9 mouse cellular contexts compared by ENCODE assay signal in the genomic region with DNA sequence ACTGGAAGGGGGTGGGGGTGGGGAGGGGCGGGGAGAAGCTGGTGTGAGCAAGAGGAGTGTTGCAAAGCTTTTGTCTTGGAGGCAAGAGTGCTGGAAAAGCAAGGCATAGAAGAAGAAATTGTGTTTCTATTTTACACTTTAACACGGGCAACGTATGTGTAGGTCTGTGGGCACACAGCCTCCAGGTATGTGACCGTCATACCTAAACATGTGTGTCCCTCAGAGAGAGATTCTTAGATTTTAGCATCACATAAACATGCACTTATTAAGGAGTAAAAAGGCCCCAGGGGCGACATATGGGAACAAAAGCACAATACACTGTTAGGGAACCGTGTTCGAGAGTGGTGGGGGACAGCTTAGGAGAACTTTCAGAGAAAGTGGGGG.
A peak's percentile ranks its signal among the peaks of the same experiment; 100 is the strongest.
DNase-seq lines count a peak whose midpoint lies in the region; ATAC-seq lines count a peak whose summit lies in the region.
"Had no signal": no experiment of that assay in that cellular context is flagged by ENCODE, and none has a peak within 500 bp of the region (broad histone marks: within the 10 kb centered on the region; RNA-seq: fewer than 3 reads in every experiment).

No protein-coding gene starts in this region.

- WGBS in forebrain, embryonic 11.5 days = 50% methylated on average over 7 of the region's 7 CpGs
- WGBS in forebrain, embryonic 15.5 days = 40% methylated on average over 7 of the region's 7 CpGs
- 60% methylated on average over 7 of the region's 7 CpGs for WGBS in kidney, embryonic 14.5 days
- WGBS in hindbrain, embryonic 14.5 days = 55% methylated on average over 7 of the region's 7 CpGs
- WGBS in midbrain, embryonic 16.5 days = 41% methylated on average over 7 of the region's 7 CpGs

- H3K4me2 ChIP-seq in forebrain, embryonic 11.5 days (ENCODE audit: low read depth, low read length, severe bottlenecking) = no peak overlapping the region
- no peak overlapping the region for H3K4me2 ChIP-seq in forebrain, embryonic 15.5 days (replicated peaks)
- H3K4me2 ChIP-seq in kidney, embryonic 14.5 days (replicated peaks; ENCODE audit: low read depth, low read length) = no peak overlapping the region
- no peak overlapping the region for H3K4me2 ChIP-seq in hindbrain, embryonic 14.5 days (replicated peaks)
- no peak overlapping the region for H3K4me2 ChIP-seq in midbrain, embryonic 16.5 days (ENCODE audit: low read length)
- H3K4me2 ChIP-seq: liver, embryonic 15.5 days had no signal

- peak overlapping the region; percentile 72 for H3K27ac ChIP-seq in forebrain, embryonic 11.5 days (ENCODE audit: low read depth, low read length)
- H3K27ac ChIP-seq in forebrain, embryonic 15.5 days (replicated peaks) = no peak overlapping the region
- H3K27ac ChIP-seq in kidney, embryonic 14.5 days (ENCODE audit: low read depth, low read length) = peak overlapping the region; percentile 88
- H3K27ac ChIP-seq in hindbrain, embryonic 14.5 days = peak overlapping the region; percentile 40; the same call in 1 of the 2 replicates
- H3K27ac ChIP-seq in midbrain, embryonic 16.5 days (ENCODE audit: low read length) = peak overlapping the region; percentile 51; the same call in 1 of the 2 replicates
- H3K27ac ChIP-seq: liver, embryonic 15.5 days had no signal

- H3K9me3 ChIP-seq in forebrain, embryonic 11.5 days (ENCODE audit: control insufficient read depth, low read length) = no peaks in the 10 kb centered on the region
- H3K9me3 ChIP-seq in forebrain, embryonic 15.5 days = no peaks in the 10 kb centered on the region
- no peaks in the 10 kb centered on the region for H3K9me3 ChIP-seq in kidney, embryonic 14.5 days (ENCODE audit: control insufficient read depth, low read length)
- no peaks in the 10 kb centered on the region for H3K9me3 ChIP-seq in hindbrain, embryonic 14.5 days (ENCODE audit: control insufficient read depth, low read length)
- no peaks in the 10 kb centered on the region for H3K9me3 ChIP-seq in midbrain, embryonic 16.5 days (replicated peaks; ENCODE audit: control insufficient read depth, low read length, poor library complexity, severe bottlenecking)
- H3K9me3 ChIP-seq: liver, embryonic 15.5 days had no signal

- H3K27me3 ChIP-seq in forebrain, embryonic 11.5 days (ENCODE audit: control insufficient read depth, insufficient read depth, low read length) = no peaks in the 10 kb centered on the region
- H3K27me3 ChIP-seq in forebrain, embryonic 15.5 days = no peaks in the 10 kb centered on the region
- H3K27me3 ChIP-seq in kidney, embryonic 14.5 days (ENCODE audit: control insufficient read depth, insufficient read depth, low read length) = no peaks in the 10 kb centered on the region
- H3K27me3 ChIP-seq in hindbrain, embryonic 14.5 days (ENCODE audit: control insufficient read depth, insufficient read depth, low read length) = no peaks in the 10 kb centered on the region
- H3K27me3 ChIP-seq in midbrain, embryonic 16.5 days (ENCODE audit: control insufficient read depth, insufficient read depth, low read depth, low read length) = no peaks in the 10 kb centered on the region

- no peaks in the 10 kb centered on the region for H3K36me3 ChIP-seq in forebrain, embryonic 11.5 days (ENCODE audit: control insufficient read depth, insufficient read depth, low read length)
- no peaks in the 10 kb centered on the region for H3K36me3 ChIP-seq in forebrain, embryonic 15.5 days
- H3K36me3 ChIP-seq in kidney, embryonic 14.5 days (ENCODE audit: control insufficient read depth, insufficient read depth, low read length) = no peaks in the 10 kb centered on the region
- H3K36me3 ChIP-seq in hindbrain, embryonic 14.5 days (replicated peaks; ENCODE audit: control insufficient read depth, insufficient read depth) = no peaks in the 10 kb centered on the region
- H3K36me3 ChIP-seq in midbrain, embryonic 16.5 days (ENCODE audit: control insufficient read depth, insufficient read depth, low read length) = no peaks in the 10 kb centered on the region
- H3K36me3 ChIP-seq: liver, embryonic 15.5 days had no signal

- no peak overlapping the region; the same call in 1 of the 2 replicates for H3K9ac ChIP-seq in forebrain, embryonic 11.5 days (ENCODE audit: low read length)
- no peak overlapping the region for H3K9ac ChIP-seq in forebrain, embryonic 15.5 days (replicated peaks)
- H3K9ac ChIP-seq in kidney, embryonic 14.5 days (ENCODE audit: low read depth, low read length) = no peak overlapping the region
- H3K9ac ChIP-seq in hindbrain, embryonic 14.5 days = no peak overlapping the region
- no peak overlapping the region for H3K9ac ChIP-seq in midbrain, embryonic 16.5 days (ENCODE audit: low read depth, low read length)
- H3K9ac ChIP-seq: liver, embryonic 15.5 days had no signal

- DNase-seq in forebrain, embryonic 11.5 days (ENCODE audit: low spot score) = no peak
- no peak for DNase-seq in kidney, postnatal 4 days
- DNase-seq in hindbrain, embryonic 14.5 days (ENCODE audit: low spot score) = no peak
- no peak for DNase-seq in adrenal gland, adult 8-10 months
- DNase-seq in cerebellum, postnatal 25 days = no peak

- no peak overlapping the region for H3K4me3 ChIP-seq in forebrain, embryonic 11.5 days (ENCODE audit: low read depth, low read length)
- H3K4me3 ChIP-seq in forebrain, embryonic 15.5 days = no peak overlapping the region
- H3K4me3 ChIP-seq in kidney, embryonic 14.5 days (ENCODE audit: low read length) = no peak overlapping the region
- H3K4me3 ChIP-seq in hindbrain, embryonic 14.5 days (replicated peaks; ENCODE audit: low read length) = no peak overlapping the region
- H3K4me3 ChIP-seq in midbrain, embryonic 16.5 days (ENCODE audit: low read depth, low read length) = no peak overlapping the region
- H3K4me3 ChIP-seq: liver, embryonic 15.5 days had no signal

- H3K4me1 ChIP-seq in forebrain, embryonic 11.5 days (replicated peaks; ENCODE audit: control insufficient read depth, insufficient read depth, low read length) = peaks cover 17% of the 10 kb centered on the region
- peaks cover 16% of the 10 kb centered on the region for H3K4me1 ChIP-seq in forebrain, embryonic 15.5 days
- H3K4me1 ChIP-seq in kidney, embryonic 14.5 days (ENCODE audit: control insufficient read depth, insufficient read depth, low read length) = peaks cover 60% of the 10 kb centered on the region
- peaks cover 27% of the 10 kb centered on the region for H3K4me1 ChIP-seq in hindbrain, embryonic 14.5 days (replicated peaks; ENCODE audit: control insufficient read depth, insufficient read depth, low read length)
- H3K4me1 ChIP-seq in midbrain, embryonic 16.5 days (ENCODE audit: control insufficient read depth, insufficient read depth, low read length) = peaks cover 16% of the 10 kb centered on the region
- H3K4me1 ChIP-seq: liver, embryonic 15.5 days had no signal

- no peak; the same call in 1 of the 2 replicates for ATAC-seq in forebrain, embryonic 11.5 days (replicated peaks; ENCODE audit: low FRiP score)
- ATAC-seq in forebrain, embryonic 15.5 days (replicated peaks) = no peak; the same call in 1 of the 2 replicates
- no peak for ATAC-seq in kidney, embryonic 14.5 days (ENCODE audit: low FRiP score, low TSS enrichment)
- peak; percentile 11; the same call in 1 of the 2 replicates for ATAC-seq in hindbrain, embryonic 14.5 days (ENCODE audit: low FRiP score)
- ATAC-seq in midbrain, embryonic 16.5 days = no peak
